Mouse (Mus musculus) C2C12 (cell line): Measurements from ENCODE around the gene Msantd2.

Experiments
- CTCF ChIP-seq: IDR thresholded peaks from one replicate; pipeline ENCODE4 v1.5.1; 2011; ENCODE audit not compliant: control insufficient read depth, insufficient read depth, insufficient read length
- FOSL1 ChIP-seq: IDR thresholded peaks from one replicate; pipeline ENCODE4 v1.8.0; 2011; ENCODE audit warnings: mild to moderate bottlenecking, low read length; ENCODE audit not compliant: poor library complexity, insufficient read depth, severe bottlenecking
- MAX ChIP-seq: IDR thresholded peaks from one replicate; pipeline ENCODE4 v1.6.1; 2011; ENCODE audit warnings: mild to moderate bottlenecking, control low read depth
- MYOD1 ChIP-seq: IDR thresholded peaks from one replicate; pipeline ENCODE4 v1.6.1; 2011; ENCODE audit warnings: low read depth; ENCODE audit not compliant: control insufficient read depth, insufficient read length

DNA sequence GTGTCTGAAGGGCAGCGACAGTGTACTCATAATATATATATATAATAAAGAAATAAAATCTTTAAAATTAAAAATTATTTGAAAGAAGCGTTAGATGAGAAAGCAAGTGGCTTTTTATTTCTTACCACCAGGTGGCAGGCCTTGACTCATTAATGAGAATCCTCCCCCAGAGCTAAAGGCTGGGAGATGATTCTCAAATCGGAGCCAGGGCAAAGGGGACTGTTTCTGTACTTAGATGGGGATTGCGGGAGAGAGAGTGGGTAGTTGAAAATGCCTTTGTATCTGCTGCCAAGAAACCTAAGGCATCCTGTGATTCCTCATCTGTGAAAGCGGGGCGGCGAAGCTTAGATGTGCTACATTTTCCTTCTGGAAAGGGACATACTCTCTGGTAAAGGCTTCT is 26.4 kb upstream of the Msantd2 start:
- TF ChIP-seq CTCF (no peak), MYOD1 (no peak), MAX (no peak), FOSL1 (no peak)
